Mouse (Mus musculus) effector memory CD4-positive, alpha-beta T cell, adult 5 months (primary cell): ENCODE data around the gene Acnat2. TPM values are rescaled to one million over a fixed set of nuclear protein-coding genes. Genes with fewer than 3 reads are reported as not detected.

ENCODE experiments used
- polyA plus RNA-seq: library from polyadenylated mRNA; unstranded; fragments of 100-300 nt; shearing (Covaris generic); gene quantifications from one replicate; pipeline ENCODE4 v1.2.1, GENCODE M21; 2017

Acnat2 gene
- not detected for polyA plus RNA-seq

GRCm38 (mm10) chr4:49407957-49408356 is at the start of gene Acnat2:
Gene Acnat2 (minus strand): TSS chr4:49408151.

Other genes with a start within 250 kb of the Acnat2 start
- gene Acnat1, start 65.8 kb upstream of the Acnat2 start, polyA plus RNA-seq = not detected
- not detected for gene Baat, start 98.4 kb upstream of the Acnat2 start, polyA plus RNA-seq
- gene Mrpl50, start 112.9 kb upstream of the Acnat2 start, polyA plus RNA-seq = 16.1 TPM
- gene Zfp189, start 113.0 kb upstream of the Acnat2 start, polyA plus RNA-seq = 1.2 TPM
- gene Aldob, start 141.4 kb upstream of the Acnat2 start, polyA plus RNA-seq = not detected
- not detected for gene Tmem246, start 189.7 kb upstream of the Acnat2 start, polyA plus RNA-seq
- gene Rnf20, start 223.9 kb upstream of the Acnat2 start, polyA plus RNA-seq = 55.6 TPM